Mouse (Mus musculus): Measurements from ENCODE around the gene Ttc39d. TPM values are rescaled to one million over a fixed set of nuclear protein-coding genes. Genes with fewer than 3 reads are reported as not detected.

Ttc39d gene
- polyA plus RNA-seq, 1 experiment = not detected

DNA sequence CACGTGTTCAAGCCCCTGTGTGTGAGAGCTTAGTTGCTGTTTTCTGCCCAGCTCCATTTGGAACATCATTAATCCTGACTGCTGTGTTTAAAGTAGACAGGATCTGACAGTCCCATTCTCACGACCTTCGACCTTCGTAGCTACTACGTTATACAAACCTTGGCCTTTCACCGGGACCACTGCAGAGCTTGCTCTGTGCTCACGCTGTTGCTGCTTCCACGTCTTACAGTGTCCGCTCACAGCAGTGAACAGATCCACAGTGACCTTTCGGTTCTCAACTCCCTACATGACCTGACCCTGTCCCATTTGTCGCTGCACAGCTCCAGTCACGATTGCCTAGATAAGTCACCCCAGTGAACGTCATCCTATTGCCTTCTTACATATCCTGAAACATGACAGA is 35.9 kb downstream of the Ttc39d start:
- no peak overlapping the region for H3K27ac ChIP-seq (ENCODE audit: insufficient read depth, low read depth, low read length)
- no peak for TF ChIP-seq CTCF (IDR thresholded peaks at IDR 0.05; ENCODE audit: low read depth, low read length)
- TF ChIP-seq POLR2A (IDR thresholded peaks at IDR 0.05; ENCODE audit: borderline replicate concordance, low read depth, low read length) = no peak
- H3K4me3 ChIP-seq (ENCODE audit: insufficient read depth, low read length) = no peak overlapping the region
- peaks cover 2% of the 10 kb centered on the region; the same call in 1 of the 2 replicates for H3K4me1 ChIP-seq (ENCODE audit: control insufficient read depth, insufficient read depth, low read length)

DNA sequence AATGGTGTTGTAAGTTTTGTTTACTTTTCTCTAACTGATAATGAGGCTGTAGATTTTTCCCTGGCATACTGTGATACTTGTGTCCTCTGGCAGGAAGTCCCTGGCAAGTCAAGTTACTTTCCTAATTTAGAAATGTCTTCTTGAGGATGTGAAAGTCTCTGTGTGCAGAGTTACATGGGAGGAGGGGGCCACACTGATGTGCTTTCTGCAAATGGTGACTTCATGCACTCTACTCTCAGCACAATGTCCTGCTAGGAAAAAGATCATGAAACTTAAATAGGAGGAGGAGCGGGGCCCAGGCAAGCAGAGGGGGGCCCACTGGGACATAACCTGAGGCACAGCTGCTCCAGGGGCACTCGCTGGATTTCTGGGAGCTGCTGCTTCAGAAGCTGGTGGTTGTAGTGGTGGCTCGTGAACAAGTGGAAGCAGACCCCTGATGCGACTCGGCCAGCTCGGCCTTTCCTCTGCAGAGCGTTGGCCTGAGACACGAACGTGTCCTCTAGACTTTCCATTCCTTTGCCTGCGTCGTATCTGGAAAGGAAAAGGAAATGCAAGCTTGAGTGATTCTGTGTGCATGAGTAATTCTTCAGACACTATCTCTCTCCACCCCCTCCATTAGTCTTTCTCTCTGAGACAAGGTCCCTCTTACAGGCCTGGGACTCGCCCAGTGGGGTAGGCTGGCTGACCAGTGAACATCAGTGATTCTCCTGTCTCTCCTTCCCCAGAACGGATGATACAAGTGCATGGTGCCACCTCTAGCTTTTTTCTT is 45.7 kb downstream of the Ttc39d start:
- H3K4me1 ChIP-seq (ENCODE audit: control insufficient read depth, insufficient read depth, low read length) = peaks cover 18% of the 10 kb centered on the region
- H3K4me3 ChIP-seq (ENCODE audit: insufficient read depth, low read length) = no peak overlapping the region
- H3K27ac ChIP-seq (ENCODE audit: insufficient read depth, low read depth, low read length) = peak overlapping the region; percentile 85
- no peak for TF ChIP-seq POLR2A (IDR thresholded peaks at IDR 0.05; ENCODE audit: borderline replicate concordance, low read depth, low read length)

DNA sequence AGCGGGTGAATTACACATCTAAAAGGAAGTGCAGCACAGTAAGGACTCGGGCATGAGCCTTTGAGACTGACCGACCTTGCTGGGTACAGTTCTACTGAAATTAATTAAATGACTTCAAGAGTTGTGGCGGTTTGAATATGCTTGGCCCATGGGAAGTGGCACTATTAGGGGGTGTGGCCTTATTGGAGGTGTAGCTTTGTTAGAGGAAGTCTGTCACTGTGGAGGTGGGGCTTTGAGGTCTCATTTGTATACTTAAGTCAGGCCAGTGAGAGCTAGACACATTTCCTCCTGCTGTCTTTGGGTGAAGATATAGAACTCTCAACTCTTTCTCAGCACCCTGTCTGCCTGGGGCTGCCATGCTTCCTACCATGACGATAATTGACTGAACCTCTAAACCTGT is 47.2 kb downstream of the Ttc39d start:
- Histone ChIP-seq H3K4me3 (ENCODE audit: insufficient read depth, low read length) (no peak overlapping the region), H3K27ac (ENCODE audit: insufficient read depth, low read depth, low read length) (no peak overlapping the region), H3K4me1 (ENCODE audit: control insufficient read depth, insufficient read depth, low read length) (peaks cover 18% of the 10 kb centered on the region)
- TF ChIP-seq POLR2A (IDR thresholded peaks at IDR 0.05; ENCODE audit: borderline replicate concordance, low read depth, low read length) (no peak), CTCF (IDR thresholded peaks at IDR 0.05; ENCODE audit: low read depth, low read length) (no peak)

DNA sequence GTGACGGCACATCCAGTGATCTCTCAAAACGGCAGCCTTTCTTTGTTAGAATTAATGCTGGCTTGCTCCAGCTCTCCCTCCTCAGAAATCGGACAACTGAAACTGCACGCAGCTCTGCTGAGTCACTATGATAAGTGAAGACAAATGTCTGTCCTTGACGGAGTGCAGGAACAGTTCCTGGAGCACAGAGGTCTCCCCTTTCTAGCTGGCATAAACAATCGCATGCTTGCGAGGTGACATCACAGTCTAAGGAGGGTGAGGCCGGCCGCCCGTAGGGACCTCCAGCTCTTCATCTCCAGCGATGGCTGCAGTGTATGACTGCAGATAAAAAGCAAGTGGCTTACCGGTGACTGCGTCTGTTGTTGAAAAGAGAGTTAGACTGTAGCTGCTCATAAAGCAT is 47.9 kb downstream of the Ttc39d start:
- H3K4me3 ChIP-seq (ENCODE audit: insufficient read depth, low read length) = no peak overlapping the region
- no peak overlapping the region for H3K27ac ChIP-seq (ENCODE audit: insufficient read depth, low read depth, low read length)
- TF ChIP-seq POLR2A (IDR thresholded peaks at IDR 0.05; ENCODE audit: borderline replicate concordance, low read depth, low read length) (no peak), CTCF (IDR thresholded peaks at IDR 0.05; ENCODE audit: low read depth, low read length) (no peak)

DNA sequence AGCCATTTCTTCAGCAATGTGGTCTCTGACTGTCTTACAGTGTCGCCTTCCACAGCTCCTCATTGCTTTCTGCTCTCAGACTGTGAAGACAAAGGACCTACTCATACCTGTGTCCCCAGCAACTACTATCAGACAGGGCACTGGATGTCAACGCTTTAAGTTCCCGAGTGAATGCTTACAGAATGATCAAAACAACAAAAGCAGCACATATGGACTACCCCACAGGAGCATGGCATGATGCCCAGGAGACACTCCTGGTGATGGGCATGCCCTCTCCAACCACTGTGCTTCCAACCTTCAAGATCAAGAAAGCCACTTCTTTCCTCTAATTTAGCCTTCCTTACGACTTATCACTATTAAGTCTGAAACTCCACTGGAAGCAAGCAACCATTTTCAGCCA is 59.8 kb downstream of the Ttc39d start:
- TF ChIP-seq POLR2A (IDR thresholded peaks at IDR 0.05; ENCODE audit: borderline replicate concordance, low read depth, low read length) (no peak), CTCF (IDR thresholded peaks at IDR 0.05; ENCODE audit: low read depth, low read length) (no peak)

More for the DNA sequence above, 47.9 kb downstream of the Ttc39d start:
- peaks cover 18% of the 10 kb centered on the region for H3K4me1 ChIP-seq (ENCODE audit: control insufficient read depth, insufficient read depth, low read length)

More for the DNA sequence above, 59.8 kb downstream of the Ttc39d start:
- Histone ChIP-seq H3K4me3 (ENCODE audit: insufficient read depth, low read length) (no peak overlapping the region), H3K4me1 (ENCODE audit: control insufficient read depth, insufficient read depth, low read length) (no peaks in the 10 kb centered on the region), H3K27ac (ENCODE audit: insufficient read depth, low read depth, low read length) (no peak overlapping the region)

Other genes starting within 250 kb of the Ttc39d start
- 44.9 and 47.7 TPM in 2 replicates for gene Hnrnpll, start 145.1 kb upstream of the Ttc39d start, polyA plus RNA-seq (2012; ENCODE audit: insufficient read depth, insufficient read length, missing spikeins)
- gene Galm, start 80.0 kb upstream of the Ttc39d start, polyA plus RNA-seq (2012; ENCODE audit: insufficient read depth, insufficient read length, missing spikeins) = 18.1 and 18.2 TPM in 2 replicates
- gene Srsf7, start 153 bp upstream of the Ttc39d start, polyA plus RNA-seq (2012; ENCODE audit: insufficient read depth, insufficient read length, missing spikeins) = 83.7 and 102 TPM in 2 replicates
- 7.1 and 8.0 TPM in 2 replicates for gene Gemin6, start 17.0 kb downstream of the Ttc39d start, polyA plus RNA-seq (2012; ENCODE audit: insufficient read depth, insufficient read length, missing spikeins)
- gene Morn2, start 82.7 kb downstream of the Ttc39d start, polyA plus RNA-seq (2012; ENCODE audit: insufficient read depth, insufficient read length, missing spikeins) = 5.6 and 8.1 TPM in 2 replicates
- gene Dhx57, start 83.0 kb downstream of the Ttc39d start, polyA plus RNA-seq (2012; ENCODE audit: insufficient read depth, insufficient read length, missing spikeins) = 16.0 and 19.6 TPM in 2 replicates
- gene Arhgef33, start 99.9 kb downstream of the Ttc39d start, polyA plus RNA-seq (2012; ENCODE audit: insufficient read depth, insufficient read length, missing spikeins) = not detected in 2 replicates
- not detected in 2 replicates for gene Gm10190, start 166.1 kb downstream of the Ttc39d start, polyA plus RNA-seq (2012; ENCODE audit: insufficient read depth, insufficient read length, missing spikeins)